Mouse (Mus musculus) C2C12 (cell line): ENCODE measurements around the gene Syna. TPM values are rescaled to one million over a fixed set of nuclear protein-coding genes. Genes with fewer than 3 reads are reported as not detected.

Source experiments
- H3K27me3 ChIP-seq: one replicate; pipeline ENCODE4 v1.6.1; 2011; ENCODE audit not compliant: control insufficient read depth, insufficient read depth, insufficient read length
- H3K36me3 ChIP-seq: one replicate; pipeline ENCODE4 v1.6.1; 2011; ENCODE audit not compliant: control insufficient read depth, insufficient read depth
- H3K4me3 ChIP-seq: one replicate; pipeline ENCODE4 v1.5.1; 2011; ENCODE audit warnings: mild to moderate bottlenecking, control low read depth; ENCODE audit not compliant: poor library complexity, insufficient read depth, severe bottlenecking
- H3K79me2 ChIP-seq: one replicate; pipeline ENCODE4 v1.6.1; 2011; ENCODE audit not compliant: control insufficient read depth, insufficient read depth
- H3K79me3 ChIP-seq: one replicate; pipeline ENCODE4 v1.6.1; 2011; ENCODE audit warnings: low read depth, control low read depth
- H3ac ChIP-seq: one replicate; pipeline ENCODE3; 2011; ENCODE audit warnings: low read depth; ENCODE audit not compliant: control insufficient read depth, insufficient read length
- CEBPB ChIP-seq: IDR thresholded peaks from one replicate; pipeline ENCODE4 v1.6.1; 2011; ENCODE audit warnings: low read depth, mild to moderate bottlenecking, control low read depth, moderate library complexity
- CTCF ChIP-seq: IDR thresholded peaks from one replicate; pipeline ENCODE4 v1.5.1; 2011; ENCODE audit not compliant: control insufficient read depth, insufficient read depth, insufficient read length
- FOSL1 ChIP-seq: IDR thresholded peaks from one replicate; pipeline ENCODE4 v1.8.0; 2011; ENCODE audit warnings: mild to moderate bottlenecking, low read length; ENCODE audit not compliant: poor library complexity, insufficient read depth, severe bottlenecking
- MAX ChIP-seq: IDR thresholded peaks from one replicate; pipeline ENCODE4 v1.6.1; 2011; ENCODE audit warnings: mild to moderate bottlenecking, control low read depth
- MYOD1 ChIP-seq: IDR thresholded peaks from one replicate; pipeline ENCODE4 v1.6.1; 2011; ENCODE audit warnings: low read depth; ENCODE audit not compliant: control insufficient read depth, insufficient read length
- MYOG ChIP-seq: IDR thresholded peaks from one replicate; pipeline ENCODE4 v1.6.1; 2011; ENCODE audit not compliant: control insufficient read depth, insufficient read length; ENCODE audit errors: extremely low read depth
- USF1 ChIP-seq: IDR thresholded peaks from one replicate; pipeline ENCODE4 v1.6.1; 2011; ENCODE audit warnings: low read depth, mild to moderate bottlenecking, control low read depth, moderate library complexity
- polyA plus RNA-seq: library from polyadenylated mRNA; unstranded; fragments of >200 nt; fragmentation: generic; extraction: Trizol; gene quantifications from one replicate; pipeline ENCODE4 v1.2.1, GENCODE M21; 2012; ENCODE audit warnings: missing spikeins

Syna gene
- polyA plus RNA-seq, 1 experiment, result 0.11 TPM

DNA sequence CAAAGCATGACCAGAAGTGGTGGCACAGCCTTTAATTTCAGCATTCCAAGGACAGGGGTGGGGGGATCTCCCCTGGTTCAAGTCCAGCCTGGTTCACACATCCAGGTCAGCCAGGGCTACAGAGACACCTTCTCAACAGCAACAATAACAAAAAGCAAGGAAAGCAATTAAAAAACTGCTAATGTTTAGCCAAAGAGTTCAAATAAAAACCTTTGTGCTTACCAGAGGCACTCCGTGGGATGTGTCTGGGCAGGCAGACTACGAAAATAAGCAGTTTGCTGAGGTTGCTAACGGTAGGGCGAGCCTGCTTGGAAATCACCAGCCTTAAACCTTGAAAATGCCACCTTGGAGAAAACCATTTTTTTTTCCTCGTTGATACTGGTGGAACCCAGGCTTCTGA is 21.2 kb upstream of the Syna start, which contains the start of gene Rfc2:
TSS of gene Rfc2 (plus strand) at position 221 of the 400 bp plus-strand sequence.
- H3K27me3 ChIP-seq, result no peaks in the 10 kb centered on the region
- H3K36me3 ChIP-seq, result peaks cover 5% of the 10 kb centered on the region
- peaks cover 35% of the 10 kb centered on the region for H3K79me2 ChIP-seq
- peaks cover 17% of the 10 kb centered on the region for H3K79me3 ChIP-seq
- no peak for TF ChIP-seq MYOD1
- TF ChIP-seq FOSL1, result no peak
- TF ChIP-seq CEBPB, result no peak
- TF ChIP-seq CTCF, result no peak
- no peak for TF ChIP-seq MYOG
- no peak for TF ChIP-seq USF1
- TF ChIP-seq MAX, result no peak
- no peak within 1 kb of the TSS for H3K4me3 ChIP-seq
- no peak within 1 kb of the TSS for H3ac ChIP-seq

DNA sequence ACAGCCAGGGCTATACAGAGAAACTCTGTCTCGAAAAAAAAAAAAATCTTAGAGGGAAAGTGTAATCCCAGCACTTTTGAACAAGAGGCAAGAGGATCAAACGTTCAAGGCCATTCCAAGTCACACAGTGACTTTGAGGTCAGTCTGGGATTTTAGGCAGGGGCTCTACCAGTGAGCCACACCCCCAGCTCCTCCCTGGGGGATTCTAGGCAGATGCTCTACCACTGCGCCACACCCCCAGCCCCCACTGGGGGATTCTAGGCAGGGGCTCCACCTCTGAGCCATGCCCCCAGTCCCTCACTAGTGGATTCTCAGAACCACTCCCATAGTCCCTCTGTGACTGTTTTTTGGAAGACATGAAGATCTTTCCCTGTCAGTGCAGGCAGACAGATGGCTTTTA is 19.2 kb upstream of the Syna start:
- H3K36me3 ChIP-seq, result peaks cover under 1% of the 10 kb centered on the region
- no peak overlapping the region for H3K4me3 ChIP-seq
- TF ChIP-seq MAX (no peak), CEBPB (no peak), MYOG (no peak)
- H3ac ChIP-seq, result no peak overlapping the region
- H3K79me3 ChIP-seq, result peaks cover 9% of the 10 kb centered on the region
- H3K79me2 ChIP-seq, result peaks cover 16% of the 10 kb centered on the region
- H3K27me3 ChIP-seq, result no peaks in the 10 kb centered on the region

GRCm38 (mm10) chr5:134577534-134577933 is 17.6 kb upstream of the Syna start:
- H3K36me3 ChIP-seq, result no peaks in the 10 kb centered on the region
- H3K79me2 ChIP-seq, result peaks cover under 1% of the 10 kb centered on the region
- no peak overlapping the region for H3K4me3 ChIP-seq
- H3K27me3 ChIP-seq, result no peaks in the 10 kb centered on the region
- TF ChIP-seq CEBPB, result no peak
- TF ChIP-seq CTCF, result no peak
- no peak for TF ChIP-seq MYOG
- no peak for TF ChIP-seq USF1
- TF ChIP-seq MAX, result no peak
- no peak for TF ChIP-seq MYOD1
- no peak for TF ChIP-seq FOSL1
- H3ac ChIP-seq, result no peak overlapping the region
- no peaks in the 10 kb centered on the region for H3K79me3 ChIP-seq

DNA sequence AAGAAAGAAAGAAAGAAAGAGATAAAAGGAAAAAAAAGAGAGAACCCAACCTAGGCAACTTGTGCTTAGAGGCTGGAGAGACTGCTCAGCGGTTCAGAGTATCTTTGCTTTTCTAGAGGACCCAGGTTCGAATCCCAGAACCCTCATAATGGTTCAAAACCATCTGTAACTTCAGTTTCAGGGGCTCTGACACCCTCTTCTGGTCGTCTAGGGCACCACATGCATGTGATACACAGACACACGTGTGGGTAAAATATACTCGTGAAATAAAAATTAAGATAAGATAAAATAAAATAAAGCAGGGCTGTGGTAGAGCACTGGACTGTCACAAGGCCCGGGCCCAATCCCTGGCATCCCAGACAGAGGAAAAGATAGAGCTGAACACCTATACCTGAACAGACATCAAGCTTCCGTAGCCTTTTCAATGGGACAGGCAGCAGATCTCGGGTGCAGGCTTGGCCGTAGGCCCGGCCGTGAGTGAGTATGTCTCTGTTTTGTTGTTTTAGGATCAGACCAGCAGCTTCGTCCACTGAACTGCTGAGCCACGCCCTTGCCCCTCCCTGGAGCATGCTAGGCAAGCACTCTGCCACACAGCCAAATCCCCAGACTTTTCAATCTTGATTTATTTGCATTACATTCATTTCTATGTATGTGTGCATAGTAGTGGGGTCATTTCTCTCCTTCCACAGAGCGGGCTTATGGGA is 16.7 kb upstream of the Syna start:
- no peak overlapping the region for H3ac ChIP-seq
- no peak overlapping the region for H3K4me3 ChIP-seq
- TF ChIP-seq MYOG, result no peak
- TF ChIP-seq USF1, result no peak
- no peak for TF ChIP-seq FOSL1
- TF ChIP-seq MAX, result no peak
- no peak for TF ChIP-seq CEBPB
- TF ChIP-seq MYOD1, result no peak
- no peak for TF ChIP-seq CTCF
- H3K79me2 ChIP-seq, result no peaks in the 10 kb centered on the region
- H3K79me3 ChIP-seq, result no peaks in the 10 kb centered on the region
- no peaks in the 10 kb centered on the region for H3K27me3 ChIP-seq
- no peaks in the 10 kb centered on the region for H3K36me3 ChIP-seq

- H3K4me3 ChIP-seq, result no peak overlapping the region
- no peak for TF ChIP-seq MAX
- TF ChIP-seq CEBPB, result no peak
- no peak for TF ChIP-seq FOSL1
- TF ChIP-seq CTCF, result no peak
- TF ChIP-seq MYOG, result no peak
- TF ChIP-seq USF1, result no peak
- TF ChIP-seq MYOD1, result no peak
- no peaks in the 10 kb centered on the region for H3K36me3 ChIP-seq
- no peaks in the 10 kb centered on the region for H3K79me3 ChIP-seq
- H3ac ChIP-seq, result no peak overlapping the region
- H3K27me3 ChIP-seq, result no peaks in the 10 kb centered on the region
- no peaks in the 10 kb centered on the region for H3K79me2 ChIP-seq
Observed at GRCm38 (mm10) chr5:134575833-134576232, 15.9 kb upstream of the Syna start.
